ENCODE assay signal across 8 mouse cellular contexts in genomic region chr8:126589507-126590023, GRCm38 (mm10). TPM values are rescaled to one million over a fixed set of nuclear protein-coding genes. Genes with fewer than 3 reads are reported as not detected.
DNase-seq lines count a peak whose midpoint lies in the region; TF ChIP-seq lines count a peak whose summit lies in the region.

No protein-coding gene starts in this region.

- H3K79me2 ChIP-seq in myocyte (ENCODE audit: control insufficient read depth, insufficient read depth), result peaks cover 75% of the 10 kb centered on the region

- H3K4me3 ChIP-seq in left cerebral cortex, adult 2 months, result peak overlapping the region; percentile 73
- peak overlapping the region; percentile 99 for H3K4me3 ChIP-seq in embryonic facial prominence, embryonic 10.5 days
- peak overlapping the region; percentile 98 for H3K4me3 ChIP-seq in myocyte

- no peak for DNase-seq in left cerebral cortex, adult 2 months (ENCODE audit: extremely low spot score in 1 of 2, low spot score in 2 of 2)
- DNase-seq in left cerebral cortex, postnatal 36 days (ENCODE audit: low spot score in 2 of 2), result no peak
- DNase-seq in embryonic facial prominence, embryonic 10.5 days (ENCODE audit: low spot score), result no peak
- DNase-seq in induced T-regulatory cell, adult 2 months (ENCODE audit: low read depth), result peak; percentile 77
- no peak for DNase-seq in right cerebral cortex, adult 2 months (ENCODE audit: low spot score in 2 of 2)
- DNase-seq in right cerebral cortex, postnatal 25 days, result no peak
- DNase-seq in embryo, embryonic 10 days (ENCODE audit: low spot score), result no peak

- peak overlapping the region; percentile 96 for H3K4me2 ChIP-seq in myocyte (ENCODE audit: low read depth)

- H3K36me3 ChIP-seq in embryonic facial prominence, embryonic 10.5 days (replicated peaks), result peaks cover 43% of the 10 kb centered on the region
- H3K36me3 ChIP-seq in myocyte (ENCODE audit: control insufficient read depth, insufficient read depth), result peaks cover 38% of the 10 kb centered on the region

- no peak for TF ChIP-seq CTCF in left cerebral cortex, adult 2 months (IDR thresholded peaks at IDR 0.05)

- 49% methylated on average over 1 of the region's 1 CpGs for WGBS in embryonic facial prominence, embryonic 10.5 days

- TF ChIP-seq POLR2A in myocyte (IDR thresholded peaks at IDR 0.05; ENCODE audit: insufficient read length, low read depth), result no peak

- peak overlapping the region; percentile 81 for H3ac ChIP-seq in myocyte (ENCODE audit: control insufficient read depth, insufficient read length)

- intact Hi-C loops in left cerebral cortex, adult 2 months (cut with DNase I), result loop anchor here (5.0 kb wide), 1 partner anchor 72 kb away; no protein-coding TSS in a partner anchor
- intact Hi-C loops in left cerebral cortex, postnatal 36 days (cut with DNase I), result loop anchor here (5.0 kb wide), 3 partner anchors 72 to 168 kb away; no protein-coding TSS in a partner anchor

- peaks cover 83% of the 10 kb centered on the region for H3K4me1 ChIP-seq in embryonic facial prominence, embryonic 10.5 days

- peak overlapping the region; percentile 88 for H3K27ac ChIP-seq in left cerebral cortex, adult 2 months
- H3K27ac ChIP-seq in embryonic facial prominence, embryonic 10.5 days (replicated peaks), result peak overlapping the region; percentile 69; the same call in 1 of the 2 replicates

- no peaks in the 10 kb centered on the region for H3K27me3 ChIP-seq in embryonic facial prominence, embryonic 10.5 days (replicated peaks; ENCODE audit: low read depth, poor library complexity, severe bottlenecking)
- H3K27me3 ChIP-seq in myocyte (ENCODE audit: control insufficient read depth, insufficient read depth, insufficient read length), result no peaks in the 10 kb centered on the region

- no peaks in the 10 kb centered on the region for H3K9me3 ChIP-seq in embryonic facial prominence, embryonic 10.5 days

TF ChIP-seq in myocyte, 11 proteins besides CTCF, POLR2A, EP300 and RAD21:
- TF ChIP-seq REST (IDR thresholded peaks at IDR 0.05; ENCODE audit: insufficient read depth, insufficient read length) (no peak), MAX (IDR thresholded peaks at IDR 0.05; ENCODE audit: low read depth) (no peak), SRF (IDR thresholded peaks at IDR 0.05; ENCODE audit: control insufficient read depth, insufficient read length, low read depth) (no peak), MYOG (IDR thresholded peaks at IDR 0.05; ENCODE audit: control insufficient read depth in 1 of 3, insufficient read depth in 1 of 3, insufficient read length in 2 of 3, low read depth in 2 of 3) (no peak), MYOD1 (IDR thresholded peaks at IDR 0.05; ENCODE audit: control insufficient read depth in 1 of 3, insufficient read length in 2 of 3, low read depth in 2 of 3) (no peak), E2F4 (IDR thresholded peaks at IDR 0.05; ENCODE audit: insufficient read depth) (no peak), TCF12 (IDR thresholded peaks at IDR 0.05; ENCODE audit: insufficient read depth, poor library complexity, severe bottlenecking) (no peak), TCF3 (IDR thresholded peaks at IDR 0.05; ENCODE audit: insufficient read length, low read depth) (no peak), USF1 (IDR thresholded peaks at IDR 0.05; ENCODE audit: low read depth) (no peak), POLR2AphosphoS2 (IDR thresholded peaks at IDR 0.05; ENCODE audit: insufficient read length, low read depth) (no peak), CEBPB (IDR thresholded peaks at IDR 0.05; ENCODE audit: insufficient read depth, poor library complexity, severe bottlenecking) (no peak)
TF ChIP-seq in myocyte: peak in this region for 0.

RNA-seq across cellular contexts. Expression of gene Irf2bp2, which starts 4.2 kb away (rescaled TPM):
- total RNA-seq in left cerebral cortex, adult 2 months (2021), result 10 to 100 TPM; 63.9 to 78.4 TPM
- total RNA-seq in left cerebral cortex, postnatal 36 days (2021), result 10 to 100 TPM; 54.3 to 63.3 TPM
- polyA plus RNA-seq in embryonic facial prominence, embryonic 10.5 days (2016; fragmentation: Nextera tagmentation; extraction: Ambion mirVana), result 4.5 and 5.4 TPM in 2 replicates
- 16.8 TPM for polyA plus RNA-seq in myocyte (2012; fragmentation: generic; extraction: Trizol)
